Mouse (Mus musculus) megakaryocyte, embryonic 14.5 days (primary cell): ENCODE measurements around the gene Tlcd2. TPM values are rescaled to one million over a fixed set of nuclear protein-coding genes. Genes with fewer than 3 reads are reported as not detected.

Experiments
- H3K27me3 ChIP-seq: replicated peaks from 2 replicates; pipeline ENCODE3; 2012; ENCODE audit warnings: inconsistent platforms
- H3K36me3 ChIP-seq: replicated peaks from 2 replicates; pipeline ENCODE3; 2012; ENCODE audit warnings: low read length, inconsistent platforms, mixed read lengths
- H3K4me1 ChIP-seq: 2 replicates; pipeline ENCODE4 v1.6.1; 2012; ENCODE audit warnings: inconsistent platforms
- H3K4me3 ChIP-seq: replicated peaks from 2 replicates; pipeline ENCODE3; 2012; ENCODE audit warnings: moderate library complexity, mild to moderate bottlenecking, inconsistent platforms
- H3K9me3 ChIP-seq: 2 replicates; pipeline ENCODE4 v1.6.1; 2012; ENCODE audit warnings: inconsistent platforms
- FLI1 ChIP-seq: IDR thresholded peaks from 2 replicates; pipeline ENCODE4 v1.6.1; 2012; ENCODE audit warnings: low read length, inconsistent platforms, mixed read lengths
- GATA1 ChIP-seq: IDR thresholded peaks from 3 replicates; pipeline ENCODE4 v1.6.1; 2012; ENCODE audit warnings: mixed read lengths, low read length, inconsistent platforms, borderline replicate concordance
- polyA plus RNA-seq: library from polyadenylated mRNA; stranded (reverse); fragments of >175 nt; gene quantifications from 2 replicates; pipeline ENCODE4 v1.2.3, GENCODE M21; 2012; ENCODE audit warnings: low replicate concordance; ENCODE audit not compliant: insufficient read depth

The Tlcd2 gene
- polyA plus RNA-seq, 1 experiment: 1.7 TPM

GRCm38 (mm10) chr11:75456440-75456871, 5.1 kb upstream of the Tlcd2 start:
- H3K9me3 ChIP-seq: no peaks in the 10 kb centered on the region
- peaks cover 78% of the 10 kb centered on the region for H3K4me1 ChIP-seq
- H3K36me3 ChIP-seq: peaks cover 18% of the 10 kb centered on the region
- H3K4me3 ChIP-seq: no peak overlapping the region
- no peaks in the 10 kb centered on the region for H3K27me3 ChIP-seq
- TF ChIP-seq FLI1 (no peak), GATA1 (no peak)

- peaks cover 75% of the 10 kb centered on the region for H3K4me1 ChIP-seq
- H3K4me3 ChIP-seq: peak overlapping the region; percentile 78
- H3K9me3 ChIP-seq: no peaks in the 10 kb centered on the region
- TF ChIP-seq GATA1 (no peak), FLI1 (no peak)
- peaks cover 4% of the 10 kb centered on the region for H3K36me3 ChIP-seq
- H3K27me3 ChIP-seq: no peaks in the 10 kb centered on the region
Observed at GRCm38 (mm10) chr11:75458169-75458568, 3.3 kb upstream of the Tlcd2 start.

GRCm38 (mm10) chr11:75458628-75459041, 2.9 kb upstream of the Tlcd2 start:
- H3K4me1 ChIP-seq: peaks cover 75% of the 10 kb centered on the region
- TF ChIP-seq GATA1 (no peak; the same call in 2 of the 3 replicates), FLI1 (no peak)
- no peaks in the 10 kb centered on the region for H3K27me3 ChIP-seq
- H3K9me3 ChIP-seq: no peaks in the 10 kb centered on the region
- peaks cover 8% of the 10 kb centered on the region for H3K36me3 ChIP-seq
- H3K4me3 ChIP-seq: peak overlapping the region; percentile 78

GRCm38 (mm10) chr11:75459141-75459711, 2.3 kb upstream of the Tlcd2 start:
- Histone ChIP-seq H3K4me3 (peak overlapping the region; percentile 99), H3K4me1 (peaks cover 74% of the 10 kb centered on the region), H3K27me3 (no peaks in the 10 kb centered on the region), H3K36me3 (peaks cover 14% of the 10 kb centered on the region), H3K9me3 (no peaks in the 10 kb centered on the region)
- TF ChIP-seq FLI1: no peak

GRCm38 (mm10) chr11:75459751-75460102, 1.8 kb upstream of the Tlcd2 start:
- Histone ChIP-seq H3K4me1 (peaks cover 75% of the 10 kb centered on the region), H3K36me3 (peaks cover 19% of the 10 kb centered on the region), H3K9me3 (no peaks in the 10 kb centered on the region), H3K4me3 (peak overlapping the region; percentile 99), H3K27me3 (no peaks in the 10 kb centered on the region)
- TF ChIP-seq FLI1 (no peak), GATA1 (no peak)

- Histone ChIP-seq H3K36me3 (peaks cover 24% of the 10 kb centered on the region), H3K4me1 (peaks cover 75% of the 10 kb centered on the region), H3K27me3 (no peaks in the 10 kb centered on the region), H3K4me3 (peak overlapping the region; percentile 99), H3K9me3 (peaks cover 3% of the 10 kb centered on the region; the same call in 1 of the 2 replicates)
- TF ChIP-seq FLI1 (no peak), GATA1 (no peak)
Observed at GRCm38 (mm10) chr11:75460103-75460843, 1.2 kb upstream of the Tlcd2 start.

- peaks cover 38% of the 10 kb centered on the region for H3K36me3 ChIP-seq
- peaks cover 7% of the 10 kb centered on the region; the same call in 1 of the 2 replicates for H3K9me3 ChIP-seq
- H3K4me1 ChIP-seq: peaks cover 77% of the 10 kb centered on the region
- no peaks in the 10 kb centered on the region for H3K27me3 ChIP-seq
- TF ChIP-seq FLI1: no peak
- TF ChIP-seq GATA1: no peak
- H3K4me3 ChIP-seq: peak overlapping the region; percentile 99
Observed at GRCm38 (mm10) chr11:75461743-75462252, 283 bp downstream of the Tlcd2 start.

- Histone ChIP-seq H3K36me3 (peaks cover 42% of the 10 kb centered on the region), H3K4me1 (peaks cover 78% of the 10 kb centered on the region), H3K27me3 (no peaks in the 10 kb centered on the region), H3K9me3 (peaks cover 7% of the 10 kb centered on the region; the same call in 1 of the 2 replicates), H3K4me3 (peak overlapping the region; percentile 99)
- TF ChIP-seq GATA1: no peak
- no peak for TF ChIP-seq FLI1
Observed at GRCm38 (mm10) chr11:75462253-75462783, 803 bp downstream of the Tlcd2 start.

GRCm38 (mm10) chr11:75462865-75463336, 1.4 kb downstream of the Tlcd2 start:
- no peak for TF ChIP-seq FLI1
- TF ChIP-seq GATA1: no peak
- peaks cover 7% of the 10 kb centered on the region; the same call in 1 of the 2 replicates for H3K9me3 ChIP-seq
- H3K4me3 ChIP-seq: peak overlapping the region; percentile 99
- peaks cover 78% of the 10 kb centered on the region for H3K4me1 ChIP-seq
- H3K27me3 ChIP-seq: no peaks in the 10 kb centered on the region
- peaks cover 42% of the 10 kb centered on the region for H3K36me3 ChIP-seq
